Mouse (Mus musculus) A20 (cell line): Measurements from ENCODE around the gene Lrrc55.

Source experiments
- DNase-seq: peaks from one replicate; pipeline ENCODE4 v3.0.0-alpha.2; 2011; ENCODE audit warnings: low read depth, low spot score

The Lrrc55 gene

GRCm38 (mm10) chr2:85172071-85172762 lies 24.8 kb downstream of the Lrrc55 start:
- DNase-seq = no peak

GRCm38 (mm10) chr2:85168327-85168726 lies 28.7 kb downstream of the Lrrc55 start:
- no peak for DNase-seq

- DNase-seq = no peak
Observed at GRCm38 (mm10) chr2:85167624-85168023, 29.4 kb downstream of the Lrrc55 start.

GRCm38 (mm10) chr2:85163311-85164047 lies 33.5 kb downstream of the Lrrc55 start:
- no peak for DNase-seq

- no peak for DNase-seq
Observed at GRCm38 (mm10) chr2:85161638-85162093, 35.3 kb downstream of the Lrrc55 start.

- no peak for DNase-seq
Observed at GRCm38 (mm10) chr2:85160901-85161637, 35.9 kb downstream of the Lrrc55 start.

GRCm38 (mm10) chr2:85157382-85157781 lies 39.6 kb downstream of the Lrrc55 start:
- DNase-seq = peak; percentile 19

- no peak for DNase-seq
Observed at GRCm38 (mm10) chr2:85156136-85156535, 40.9 kb downstream of the Lrrc55 start.

- DNase-seq = no peak
Observed at GRCm38 (mm10) chr2:85155334-85155733, 41.7 kb downstream of the Lrrc55 start.

- DNase-seq = no peak
Observed at GRCm38 (mm10) chr2:85151233-85151632, 45.8 kb downstream of the Lrrc55 start.

- DNase-seq = no peak
Observed at GRCm38 (mm10) chr2:85150373-85150772, 46.6 kb downstream of the Lrrc55 start.

GRCm38 (mm10) chr2:85147481-85147880 lies 49.5 kb downstream of the Lrrc55 start:
- DNase-seq = no peak

GRCm38 (mm10) chr2:85145346-85145745 lies 51.7 kb downstream of the Lrrc55 start:
- DNase-seq = no peak

GRCm38 (mm10) chr2:85144908-85145307 lies 52.1 kb downstream of the Lrrc55 start:
- no peak for DNase-seq

- no peak for DNase-seq
Observed at GRCm38 (mm10) chr2:85140833-85141232, 56.2 kb downstream of the Lrrc55 start.

- no peak for DNase-seq
Observed at GRCm38 (mm10) chr2:85139846-85140245, 57.2 kb downstream of the Lrrc55 start.

- DNase-seq = no peak
Observed at GRCm38 (mm10) chr2:85139393-85139792, 57.6 kb downstream of the Lrrc55 start.

GRCm38 (mm10) chr2:85138143-85138542 lies 58.9 kb downstream of the Lrrc55 start:
- no peak for DNase-seq

- no peak for DNase-seq
Observed at GRCm38 (mm10) chr2:85137601-85138140, 59.3 kb downstream of the Lrrc55 start.

- DNase-seq = no peak
Observed at GRCm38 (mm10) chr2:85136831-85137520, 60.0 kb downstream of the Lrrc55 start.

- no peak for DNase-seq
Observed at GRCm38 (mm10) chr2:85136089-85136488, 60.9 kb downstream of the Lrrc55 start, which contains the start of gene Aplnr. Gene Aplnr (plus strand): TSS chr2:85136225.
